Mouse (Mus musculus): Measurements from ENCODE around the gene Rrp15. TPM values are rescaled to one million over a fixed set of nuclear protein-coding genes. Genes with fewer than 3 reads are reported as not detected.

Gene Rrp15
- total RNA-seq, 1 experiment from 2014 or later, result 26.9 TPM

Other genes starting within 250 kb of the Rrp15 start
- gene Tgfb2, start 43.4 kb downstream of the Rrp15 start, total RNA-seq (2021), result 2.7 and 3.1 TPM in 2 replicates
- not detected in 2 replicates for gene D1Pas1, start 218.1 kb upstream of the Rrp15 start, total RNA-seq (2021)